Mouse (Mus musculus) hindbrain, embryonic 10.5 days (tissue): ENCODE measurements around the gene Atxn1l. TPM values are rescaled to one million over a fixed set of nuclear protein-coding genes. Genes with fewer than 3 reads are reported as not detected.

Source experiments
- DNase-seq: peaks from one replicate; pipeline ENCODE4 v3.0.0-alpha.2; 2017; ENCODE audit warnings: low spot score
- H3K27ac ChIP-seq: fragments of 300-500 bp; sonication (generic); 2 replicates; pipeline ENCODE4 v1.5.1; 2016; ENCODE audit warnings: mild to moderate bottlenecking, moderate library complexity
- H3K27me3 ChIP-seq: fragments of 300-500 bp; sonication (generic); 2 replicates; pipeline ENCODE4 v1.6.1; 2016; ENCODE audit warnings: mild to moderate bottlenecking; ENCODE audit not compliant: poor library complexity, insufficient read depth, severe bottlenecking
- H3K36me3 ChIP-seq: fragments of 300-500 bp; sonication (generic); 2 replicates; pipeline ENCODE4 v1.6.1; 2016; ENCODE audit warnings: mild to moderate bottlenecking, moderate library complexity
- H3K4me1 ChIP-seq: fragments of 300-500 bp; sonication (generic); replicated peaks from 2 replicates; pipeline ENCODE4 v1.6.1; 2016; ENCODE audit warnings: mild to moderate bottlenecking
- H3K4me3 ChIP-seq: fragments of 300-500 bp; sonication (generic); 2 replicates; pipeline ENCODE4 v1.5.1; 2016; ENCODE audit warnings: mild to moderate bottlenecking, moderate library complexity
- H3K9me3 ChIP-seq: fragments of 300-500 bp; sonication (generic); 2 replicates; pipeline ENCODE4 v1.6.1; 2016; ENCODE audit warnings: mild to moderate bottlenecking, moderate library complexity
- WGBS: fragments of 180-500 bp; shearing (Covaris S2); methylation state at CpG from one replicate; pipeline ENCODE4 v1.1.7; 2016; 5-methylcytosine and 5-hydroxymethylcytosine counted together
- polyA plus RNA-seq: library from polyadenylated mRNA; unstranded; fragments of >200 nt; fragmentation: Nextera tagmentation; extraction: Ambion mirVana; gene quantifications from 2 replicates; pipeline ENCODE4 v1.2.1, GENCODE M21; 2016

Atxn1l gene
- polyA plus RNA-seq, 1 experiment from 2014 or later = 6.2 TPM

- Histone ChIP-seq H3K4me1 (peaks cover 16% of the 10 kb centered on the region), H3K27me3 (no peaks in the 10 kb centered on the region), H3K27ac (no peak overlapping the region), H3K4me3 (no peak overlapping the region), H3K9me3 (no peaks in the 10 kb centered on the region), H3K36me3 (peaks cover 33% of the 10 kb centered on the region)
- WGBS = 96% methylated on average over 5 of the region's 5 CpGs
- no peak for DNase-seq
These were observed 50.3 kb downstream of the Atxn1l start for GRCm38 (mm10) chr8:109687248-109687647.

- Histone ChIP-seq H3K36me3 (peaks cover 67% of the 10 kb centered on the region), H3K27me3 (no peaks in the 10 kb centered on the region), H3K4me3 (no peak overlapping the region), H3K27ac (no peak overlapping the region), H3K9me3 (no peaks in the 10 kb centered on the region), H3K4me1 (no peaks in the 10 kb centered on the region)
- WGBS = 94% methylated on average over 5 of the region's 5 CpGs
- no peak for DNase-seq
These were observed 55.4 kb downstream of the Atxn1l start for GRCm38 (mm10) chr8:109682120-109682519.

GRCm38 (mm10) chr8:109681535-109681934 is 56.0 kb downstream of the Atxn1l start:
- no peak overlapping the region for H3K4me3 ChIP-seq
- no peak overlapping the region for H3K27ac ChIP-seq
- peaks cover 72% of the 10 kb centered on the region for H3K36me3 ChIP-seq
- DNase-seq = no peak
- H3K9me3 ChIP-seq = no peaks in the 10 kb centered on the region
- no peaks in the 10 kb centered on the region for H3K4me1 ChIP-seq
- WGBS = 87% methylated on average over 3 of the region's 3 CpGs
- H3K27me3 ChIP-seq = no peaks in the 10 kb centered on the region

Other genes starting within 250 kb of the Atxn1l start
- gene Pmfbp1, start 243.7 kb downstream of the Atxn1l start, polyA plus RNA-seq = 1.2 and 1.5 TPM in 2 replicates
- gene Dhx38, start 171.9 kb downstream of the Atxn1l start, polyA plus RNA-seq = 28.0 and 34.7 TPM in 2 replicates
- 29.0 and 30.5 TPM in 2 replicates for gene Txnl4b, start 171.8 kb downstream of the Atxn1l start, polyA plus RNA-seq
- gene Hp, start 158.6 kb downstream of the Atxn1l start, polyA plus RNA-seq = 0.93 and 1.2 TPM in 2 replicates
- 47.6 and 50.6 TPM in 2 replicates for gene Dhodh, start 129.1 kb downstream of the Atxn1l start, polyA plus RNA-seq
- 0.21 and 0.24 TPM in 2 replicates for gene Pkd1l3, start 123.2 kb downstream of the Atxn1l start, polyA plus RNA-seq
- gene Ist1, start 44.5 kb downstream of the Atxn1l start, polyA plus RNA-seq = 138 and 156 TPM in 2 replicates
- gene Zfp821, start 32.2 kb downstream of the Atxn1l start, polyA plus RNA-seq = 39.3 and 50.3 TPM in 2 replicates
- 44.8 and 45.3 TPM in 2 replicates for gene Ap1g1, start 40.8 kb upstream of the Atxn1l start, polyA plus RNA-seq
- 2.0 and 2.7 TPM in 2 replicates for gene Phlpp2, start 130.8 kb upstream of the Atxn1l start, polyA plus RNA-seq
- 0.81 and 1.9 TPM in 2 replicates for gene Marveld3, start 224.5 kb upstream of the Atxn1l start, polyA plus RNA-seq